Mouse (Mus musculus): ENCODE results near the gene Aox2.

GRCm38 (mm10) chr1:58407321-58407720 lies 129.2 kb downstream of the Aox2 start:
- no peak for TF ChIP-seq CTCF (conservative IDR thresholded peaks at IDR 0.05; ENCODE audit: low read length)
- TF ChIP-seq POU5F1 (IDR thresholded peaks at IDR 0.05; ENCODE audit: borderline replicate concordance, low read length), result no peak
- no peak for TF ChIP-seq NANOG (IDR thresholded peaks at IDR 0.05; ENCODE audit: borderline replicate concordance, low read length)
